Mouse (Mus musculus): ENCODE data around the gene Scd3.

GRCm38 (mm10) chr19:44238906-44239305, 35.8 kb downstream of the Scd3 start:
- TF ChIP-seq CTCF (conservative IDR thresholded peaks at IDR 0.05; ENCODE audit: low read length) (no peak), NANOG (IDR thresholded peaks at IDR 0.05; ENCODE audit: borderline replicate concordance, low read length) (no peak)
